Mouse (Mus musculus) cortical plate, adult 2 months (tissue): ENCODE data around the gene Racgap1.

Source experiments
- CTCF ChIP-seq: fragments of 200-500 bp; IDR thresholded peaks from 2 replicates; pipeline ENCODE4 v1.5.1; 2011; ENCODE audit warnings: mild to moderate bottlenecking, control low read depth, low read length; ENCODE audit not compliant: insufficient read depth; ENCODE audit errors: extremely low read depth
- POLR2A ChIP-seq: fragments of 200-500 bp; IDR thresholded peaks from 2 replicates; pipeline ENCODE4 v1.6.1; 2011; ENCODE audit warnings: mild to moderate bottlenecking, low read length, control low read depth; ENCODE audit not compliant: insufficient read depth; ENCODE audit errors: extremely low read depth

- TF ChIP-seq POLR2A = no peak
- no peak for TF ChIP-seq CTCF
Observed at GRCm38 (mm10) chr15:99679008-99679407, 27.6 kb upstream of the Racgap1 start.
